Mouse (Mus musculus) spleen, adult 2 months (tissue): Measurements from ENCODE around the gene Efl1.

ENCODE experiments used
- CTCF ChIP-seq: fragments of 200-500 bp; IDR thresholded peaks from 2 replicates; pipeline ENCODE4 v1.5.1; 2011; ENCODE audit warnings: mild to moderate bottlenecking, inconsistent platforms; ENCODE audit not compliant: insufficient read depth, insufficient read length, insufficient replicate concordance; ENCODE audit errors: extremely low read depth
- POLR2A ChIP-seq: fragments of 200-500 bp; IDR thresholded peaks from 2 replicates; pipeline ENCODE4 v1.6.1; 2011; ENCODE audit warnings: low read depth, low read length, inconsistent platforms

DNA sequence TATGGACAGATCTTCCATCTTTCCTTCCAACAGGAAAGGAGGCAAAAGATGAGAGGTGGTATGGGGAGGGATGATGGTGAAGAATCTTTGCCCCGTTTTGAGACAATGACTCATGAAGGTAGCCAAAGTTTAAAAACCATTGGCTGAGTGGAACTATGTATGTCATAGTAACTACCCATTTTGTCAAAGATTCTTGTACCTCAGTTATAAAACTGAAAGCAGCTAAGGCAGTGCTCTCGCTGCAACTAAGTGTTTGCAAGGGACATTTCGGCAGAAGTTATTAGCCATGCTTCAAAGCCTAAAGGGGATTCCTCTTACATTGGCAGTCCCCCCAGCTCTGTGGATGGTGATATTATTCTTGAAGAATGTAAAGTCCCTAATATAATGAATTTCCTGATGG, 1.2 kb upstream of the Efl1 start:
- TF ChIP-seq POLR2A: no peak
- TF ChIP-seq CTCF: no peak
